Mouse (Mus musculus) cerebellum, postnatal 25 days (tissue): ENCODE data around the gene Ten1.

Experiments
- DNase-seq, 2 experiments: peaks; one replicate each; pipeline ENCODE4 v3.0.0; 2021; ENCODE audit warnings: mixed read lengths in 2 of 2

Ten1 gene

DNA sequence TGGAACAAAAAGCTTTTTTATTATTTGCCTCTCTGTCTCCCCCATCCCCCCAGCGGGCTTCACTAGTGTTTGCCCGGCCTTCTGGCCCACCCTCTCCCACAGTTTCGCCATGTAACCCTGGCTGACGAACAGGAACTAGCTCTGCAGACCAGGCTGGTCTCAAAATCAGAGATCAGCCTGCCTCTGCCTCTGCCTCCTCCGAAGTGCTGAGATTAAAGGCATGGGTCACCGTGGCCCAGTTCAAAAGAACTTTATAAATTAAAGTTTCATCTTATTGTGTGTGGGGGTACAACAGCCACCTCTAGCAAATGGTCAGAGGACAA lies 1.1 kb upstream of the Ten1 start:
- no peak for DNase-seq

DNA sequence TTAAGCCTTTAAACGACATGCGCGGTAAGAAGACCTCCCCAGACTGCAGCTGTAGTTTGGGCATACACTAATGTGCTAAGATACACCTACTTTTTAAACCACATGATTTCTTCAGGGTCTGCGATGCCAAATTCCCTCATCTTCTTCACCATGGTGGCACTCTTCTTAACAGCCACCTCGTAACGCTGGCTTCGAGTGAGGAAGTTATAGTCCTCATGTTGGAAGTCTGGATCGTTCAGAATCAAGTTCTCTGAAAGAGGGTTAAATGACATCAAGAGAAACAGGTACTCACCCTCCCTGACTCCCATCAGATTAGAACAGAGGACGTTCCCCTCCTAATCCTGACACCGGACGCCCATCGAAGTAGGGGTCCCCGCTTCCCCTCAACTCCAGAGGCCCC lies 523 bp upstream of the Ten1 start:
- no peak for DNase-seq

DNA sequence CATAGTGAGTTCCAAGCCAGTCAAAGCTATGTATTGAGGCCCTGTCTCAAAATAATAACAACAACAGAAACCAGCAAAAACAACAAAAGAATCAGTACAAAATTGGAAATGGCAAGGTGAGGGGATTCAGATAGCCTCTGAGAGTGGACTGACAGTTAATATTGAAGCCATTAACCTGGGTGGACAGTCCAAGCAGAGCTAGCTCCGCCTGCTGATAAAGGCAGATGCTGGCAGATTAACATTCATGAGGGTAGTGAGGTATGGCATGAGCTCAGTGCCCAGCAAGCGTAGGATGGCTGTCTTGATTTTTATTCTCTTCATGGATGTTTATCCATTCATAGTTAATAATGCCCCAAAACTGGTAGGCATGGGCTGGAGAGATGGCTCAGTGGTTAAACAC lies 2.5 kb downstream of the Ten1 start:
- no peak for DNase-seq

DNA sequence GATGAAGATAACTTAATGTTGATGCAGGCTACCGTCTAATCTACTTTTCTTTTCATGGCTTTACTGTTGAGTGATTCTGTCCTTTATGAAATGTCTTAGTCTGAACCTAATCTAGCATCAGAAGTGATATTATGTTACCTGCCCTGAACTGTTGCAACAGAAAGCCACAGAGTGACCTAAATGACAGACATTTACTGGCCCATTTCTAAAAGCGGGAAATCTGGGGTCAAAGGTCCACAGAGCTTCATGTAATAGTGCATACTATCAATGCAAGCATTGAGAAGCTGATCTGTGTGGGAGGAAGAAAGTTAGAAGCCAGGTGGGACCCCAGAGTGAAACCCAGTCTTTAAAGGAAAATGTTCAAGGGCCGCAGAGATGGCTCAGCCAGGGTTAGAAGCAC lies 4.5 kb downstream of the Ten1 start:
- no peak for DNase-seq

DNA sequence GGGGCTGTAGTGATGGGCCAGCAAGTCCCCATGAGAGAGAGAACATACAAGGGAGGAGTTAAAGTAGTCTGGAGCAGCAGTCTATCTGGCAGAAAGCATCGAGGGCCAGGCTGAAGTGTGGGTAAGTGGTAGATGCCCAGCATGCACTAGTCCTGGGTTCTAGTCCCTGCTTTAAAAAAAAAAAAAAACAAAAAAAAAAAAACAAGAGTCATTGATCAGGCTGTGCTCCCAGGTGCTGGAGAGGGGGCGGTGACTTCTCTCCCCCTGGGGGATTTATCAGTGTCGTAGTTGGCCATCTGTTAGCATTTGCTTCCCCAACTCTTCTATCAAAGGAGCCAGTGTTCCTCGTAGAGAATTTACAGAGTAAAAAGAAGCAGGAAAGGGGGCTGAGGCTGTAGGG lies 8.0 kb downstream of the Ten1 start:
- no peak for DNase-seq

DNA sequence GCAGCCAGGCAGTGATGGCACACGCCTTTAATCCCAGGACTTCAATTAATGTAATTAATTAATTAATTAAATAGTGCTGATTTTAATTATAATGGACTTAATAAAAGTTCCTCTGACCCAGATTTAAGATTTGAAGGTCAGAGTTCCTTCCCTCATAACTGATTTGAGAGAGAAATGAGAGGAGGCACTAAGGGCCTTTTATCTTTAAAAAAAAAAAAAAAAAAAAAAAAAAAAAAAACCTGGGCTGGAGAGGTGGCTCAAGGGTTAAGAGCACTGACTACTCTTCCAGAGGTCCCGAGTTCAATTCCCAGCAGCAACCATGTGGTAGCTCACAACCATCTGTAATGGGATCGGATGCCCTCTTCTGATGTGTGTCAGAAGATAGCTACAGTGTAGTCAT lies 10.0 kb downstream of the Ten1 start:
- DNase-seq, result no peak

DNA sequence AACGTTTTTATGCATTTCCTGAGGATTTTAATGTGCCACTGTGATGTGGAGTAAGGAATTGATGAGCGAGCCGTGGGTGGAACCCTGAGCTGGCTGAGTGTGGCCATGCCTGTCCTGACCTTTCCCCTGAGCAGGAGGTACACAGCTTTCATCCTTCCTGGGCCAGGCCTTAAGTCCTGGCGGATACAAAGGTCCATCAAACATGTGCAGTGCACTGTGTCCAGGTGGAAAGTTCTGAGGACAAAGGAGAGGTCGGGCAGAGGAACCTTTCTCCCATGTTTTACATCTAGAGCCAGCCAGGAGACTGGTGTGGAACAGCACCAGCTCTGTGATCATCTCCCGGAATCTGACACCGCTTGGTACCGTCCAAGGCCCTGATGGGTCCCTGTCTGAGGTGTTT lies 10.6 kb downstream of the Ten1 start:
- no peak for DNase-seq

DNA sequence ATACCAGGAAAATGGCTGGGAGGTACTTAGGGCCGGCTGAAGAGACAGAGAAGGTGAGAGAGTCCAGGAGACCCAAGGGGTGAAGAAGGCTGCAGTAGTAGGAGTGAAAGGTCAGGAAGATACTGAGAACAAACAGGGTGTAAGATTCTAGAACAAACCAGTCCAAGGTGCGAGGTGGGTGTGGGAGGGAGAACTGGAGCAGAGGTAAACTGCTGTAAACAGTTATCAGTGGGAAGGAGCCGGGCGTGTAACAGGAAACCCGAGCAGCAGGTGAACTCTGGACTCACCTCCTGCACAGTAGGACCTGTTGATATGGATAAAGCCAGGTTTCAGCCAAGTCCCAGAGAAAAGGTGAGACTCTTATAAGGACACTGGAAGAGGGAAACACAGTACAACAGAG lies 12.0 kb downstream of the Ten1 start:
- DNase-seq, result no peak

DNA sequence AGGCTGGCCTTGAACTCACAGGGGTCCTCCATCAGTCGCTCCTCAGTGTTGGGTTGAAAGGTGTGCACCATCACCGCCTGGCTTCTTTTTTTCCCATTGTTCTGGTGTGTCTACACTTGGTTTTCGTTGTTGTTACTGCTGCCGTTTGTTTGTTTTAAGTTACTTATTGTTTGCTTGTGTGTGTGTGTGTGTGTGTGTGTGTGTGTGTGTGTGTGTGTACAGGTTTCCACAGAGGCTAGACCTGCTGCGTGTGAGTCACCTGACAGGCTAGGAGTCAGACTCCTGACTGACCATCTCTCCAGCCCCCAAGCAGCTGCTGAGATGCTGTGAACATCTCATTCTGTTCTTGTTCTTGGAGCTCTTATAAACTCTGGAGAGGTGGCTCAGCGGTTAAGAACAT lies 14.2 kb downstream of the Ten1 start:
- DNase-seq, result no peak

DNA sequence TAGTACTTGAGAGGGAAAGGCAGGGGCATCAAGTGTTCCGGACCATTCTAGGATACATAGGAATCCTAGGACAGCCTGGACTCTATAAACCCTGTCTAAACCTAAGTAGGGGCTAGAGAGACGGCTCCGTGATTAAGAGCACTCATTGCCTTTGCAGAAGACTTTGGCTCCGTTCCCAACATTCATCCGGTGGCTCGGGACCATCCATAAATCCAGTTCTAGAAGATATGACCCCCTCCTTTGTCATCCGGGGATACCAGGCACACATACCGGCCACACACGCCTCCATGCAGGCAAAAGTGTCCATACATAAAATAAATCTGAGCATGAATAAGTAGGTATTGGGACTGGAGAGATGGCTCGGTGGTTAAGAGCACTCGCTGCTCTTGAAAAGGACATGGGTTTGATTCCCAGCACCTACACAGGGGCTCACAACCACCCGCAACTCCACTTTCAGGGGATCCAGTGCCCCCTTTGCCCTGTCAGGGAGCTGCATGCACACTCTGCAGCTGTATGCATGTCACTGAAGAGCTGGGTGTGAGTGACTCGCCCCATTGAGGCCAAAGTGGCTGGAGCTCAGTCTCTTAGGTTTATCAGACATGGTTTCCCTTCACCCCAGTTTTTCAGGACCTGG lies 15.3 kb downstream of the Ten1 start:
- DNase-seq, result no peak

DNA sequence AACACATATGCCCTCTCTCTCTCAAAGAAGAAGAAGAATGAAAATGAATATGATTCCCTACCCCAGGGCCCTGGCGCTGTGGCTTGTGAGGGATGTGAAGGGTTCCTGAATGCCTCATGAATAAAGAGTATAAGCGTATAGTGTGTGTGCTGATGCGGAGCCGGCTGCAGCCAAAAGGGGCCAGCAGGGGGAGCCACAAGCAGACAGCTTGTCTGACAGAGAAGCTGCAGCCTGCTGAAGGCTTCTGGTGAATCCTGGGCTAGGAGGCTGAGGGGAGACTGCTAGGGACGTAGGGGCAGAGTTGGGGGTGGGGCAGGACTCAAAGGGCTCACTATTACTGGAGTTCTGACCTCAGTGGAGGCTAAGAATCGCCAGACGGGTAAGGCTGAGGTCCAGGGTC lies 16.5 kb downstream of the Ten1 start:
- peak in 1 of 2 experiments; percentile 47 for DNase-seq

DNA sequence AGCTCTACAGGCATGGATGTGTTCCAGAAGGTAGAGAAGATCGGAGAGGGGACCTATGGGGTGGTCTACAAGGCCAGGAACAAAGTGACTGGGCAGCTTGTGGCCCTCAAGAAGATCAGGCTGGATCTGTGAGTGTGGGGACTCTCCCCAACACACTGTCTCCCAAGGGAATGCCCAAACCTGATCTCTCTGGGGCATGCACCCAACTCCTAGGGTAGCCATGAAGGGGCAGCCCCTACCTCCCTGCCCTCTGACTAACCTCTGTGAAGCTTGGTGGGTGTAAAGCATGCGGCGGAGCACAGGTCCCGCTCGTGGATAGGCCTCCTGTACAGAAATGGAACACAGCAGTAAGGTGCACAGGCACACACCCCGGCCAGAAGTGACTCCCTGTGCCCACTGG lies 17.3 kb downstream of the Ten1 start:
- DNase-seq, result no peak

DNA sequence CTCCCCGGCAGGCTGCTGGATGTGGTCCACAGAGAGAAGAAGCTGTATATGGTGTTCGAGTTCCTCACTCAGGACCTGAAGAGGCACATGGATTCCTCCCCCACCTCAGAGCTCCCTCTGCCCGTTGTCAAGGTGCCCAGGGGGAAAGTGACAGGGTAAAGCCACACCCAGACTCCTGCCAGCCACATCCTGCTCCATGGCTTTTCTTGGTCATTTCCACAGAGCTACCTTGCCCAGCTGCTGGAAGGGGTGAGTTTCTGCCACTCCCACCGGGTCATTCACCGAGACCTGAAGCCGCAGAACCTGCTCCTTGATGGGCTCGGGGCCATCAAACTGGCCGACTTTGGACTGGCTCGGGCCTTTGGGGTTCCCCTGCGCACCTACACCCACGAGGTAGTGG lies 17.9 kb downstream of the Ten1 start:
- no peak for DNase-seq

DNA sequence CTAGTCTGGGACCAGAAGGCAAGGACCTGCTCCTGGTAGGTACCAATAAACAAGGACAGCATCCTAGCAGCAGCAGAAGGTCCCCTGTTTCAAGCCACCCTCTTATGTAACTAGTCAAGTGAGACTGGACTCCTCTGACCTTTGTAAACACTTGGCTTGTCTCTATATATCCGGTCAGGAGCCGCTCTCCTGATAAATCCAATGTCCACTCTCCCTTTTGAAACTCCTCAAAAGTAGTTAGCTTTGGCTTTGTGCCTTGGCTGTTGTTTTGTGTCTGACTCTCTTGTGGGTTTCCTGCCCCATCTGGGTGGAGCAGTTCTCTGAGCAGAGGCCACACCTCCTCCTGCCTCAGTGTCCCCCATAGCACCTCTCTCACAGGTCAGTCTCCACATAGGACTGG lies 19.6 kb downstream of the Ten1 start:
- no peak for DNase-seq

DNA sequence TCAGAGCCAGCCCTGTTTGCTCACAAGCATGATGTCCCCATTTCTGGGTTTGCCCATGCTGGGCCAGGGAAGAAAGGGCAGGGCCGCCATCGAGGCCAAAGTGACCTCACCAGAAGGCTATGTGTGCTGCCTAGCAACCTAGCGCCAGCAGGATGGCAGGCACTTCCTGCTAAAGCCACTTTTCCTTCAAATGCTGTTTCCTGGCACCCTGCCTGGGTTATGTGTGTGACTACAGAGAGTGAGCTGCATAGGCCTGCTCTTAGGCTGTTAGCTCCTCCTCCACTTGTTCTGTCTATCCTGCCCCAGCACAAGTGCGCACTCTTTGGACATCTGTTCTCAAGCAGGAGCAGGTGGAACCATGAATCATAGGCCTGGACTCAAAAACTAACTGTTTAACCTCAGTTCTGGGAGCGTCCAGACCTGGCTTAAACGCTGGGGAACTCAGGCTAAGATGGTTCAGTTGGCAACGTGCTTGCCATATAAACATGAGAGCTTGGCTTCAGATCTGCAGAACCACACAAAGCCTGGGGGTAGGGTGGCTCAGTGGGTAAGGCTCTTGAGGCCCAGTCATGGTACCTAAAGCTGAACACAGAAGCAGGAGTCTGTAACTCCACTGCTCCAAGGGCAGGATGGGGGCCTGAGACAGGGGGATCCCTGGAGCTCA lies 20.2 kb downstream of the Ten1 start:
- DNase-seq, result peak; percentile 51 to 72

DNA sequence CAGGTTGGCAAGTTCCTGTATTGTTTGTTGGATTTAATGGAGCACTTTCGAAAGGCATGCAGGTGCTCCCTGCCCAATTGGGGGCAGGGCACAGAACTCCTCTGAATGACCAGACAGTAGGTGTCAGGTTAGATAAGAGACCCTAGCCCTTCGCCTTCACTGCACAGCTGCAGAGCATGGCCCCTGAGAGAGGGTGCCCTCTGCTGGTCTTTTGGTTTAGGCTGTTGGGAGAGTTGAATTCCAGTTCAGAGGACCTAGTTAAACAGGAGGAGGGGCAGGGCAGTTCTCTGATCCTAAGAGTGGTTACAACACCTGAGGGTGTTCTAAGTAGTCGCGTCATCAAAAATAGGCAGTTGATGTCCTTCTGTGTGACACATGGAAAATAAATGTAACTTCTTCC lies 21.2 kb downstream of the Ten1 start:
- DNase-seq, result peak; percentile 49 to 76

DNA sequence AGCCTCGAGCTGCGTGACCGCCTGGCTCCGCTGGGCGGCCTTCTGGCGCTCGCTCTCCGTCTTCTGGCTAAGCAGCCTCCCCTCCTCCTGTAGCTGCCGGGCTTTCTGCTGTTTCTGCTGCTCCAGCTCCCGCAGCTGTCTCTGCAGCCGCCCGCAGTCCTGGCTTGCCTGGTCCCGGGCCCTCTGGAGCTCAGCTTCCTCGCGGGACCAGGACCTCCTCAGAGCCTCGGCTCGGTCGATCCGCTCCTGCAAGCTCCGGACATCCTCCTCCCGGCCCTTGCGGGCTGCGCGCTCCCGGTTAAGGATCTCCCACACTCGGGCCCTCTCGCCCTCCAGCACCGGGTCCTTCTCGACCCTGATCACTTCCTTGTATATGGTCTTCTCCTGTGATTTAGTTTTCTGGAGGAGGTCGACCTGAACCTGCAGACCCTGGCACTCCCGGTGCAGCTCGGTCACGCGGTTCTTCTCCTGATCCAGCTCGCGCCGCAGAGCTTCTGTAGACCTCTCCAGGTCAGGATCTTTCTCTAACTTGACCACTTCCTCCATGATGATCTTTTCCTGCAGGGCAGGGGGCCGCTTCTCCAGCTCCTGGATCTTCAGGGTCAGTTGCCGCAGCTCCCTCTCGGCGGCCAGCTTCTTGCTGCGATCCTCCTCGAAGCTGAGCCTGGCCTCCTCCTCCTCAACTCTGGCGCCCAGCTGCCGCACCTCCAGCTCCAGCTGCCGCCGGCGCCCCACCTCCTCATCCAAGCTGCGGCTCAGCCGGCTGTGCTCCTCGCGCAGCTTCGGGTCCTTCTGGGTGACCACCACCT lies 23.5 kb downstream of the Ten1 start:
- DNase-seq, result no peak

DNA sequence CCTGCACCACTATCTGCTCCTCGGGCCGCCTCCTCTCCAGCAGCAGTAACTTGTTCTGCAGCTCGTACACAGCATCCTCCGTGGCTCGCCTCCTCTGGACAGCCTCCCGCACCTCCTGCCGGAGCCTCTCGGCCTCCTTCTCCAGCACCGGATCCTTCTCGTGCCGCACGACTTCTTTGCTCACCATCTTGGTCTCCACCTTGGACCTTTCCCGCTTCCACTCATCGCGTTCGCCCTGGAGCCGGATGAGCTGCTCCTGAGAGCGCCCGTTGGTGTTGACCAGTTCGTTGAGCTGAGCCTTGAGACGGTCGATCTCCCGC lies 24.0 kb downstream of the Ten1 start:
- no peak for DNase-seq

DNA sequence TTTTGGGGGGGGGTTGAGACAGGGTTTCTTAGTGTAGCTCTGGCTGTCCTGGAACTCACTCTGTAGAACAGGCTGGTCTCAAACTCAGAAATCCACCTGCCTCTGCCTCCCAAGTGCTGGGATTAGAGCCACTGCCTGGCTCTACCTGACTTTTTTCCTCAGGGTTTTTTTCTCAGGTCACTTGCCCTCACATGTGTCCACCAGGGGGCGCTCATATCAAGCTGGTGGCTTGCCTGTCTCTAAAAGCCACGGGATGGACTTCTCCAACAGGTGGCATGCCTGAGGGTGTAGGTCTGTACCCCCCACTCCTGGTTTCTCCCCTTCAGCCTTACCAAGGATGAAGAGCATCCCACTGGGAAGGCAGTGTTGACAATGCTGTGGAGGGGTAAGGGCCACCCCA lies 27.8 kb downstream of the Ten1 start:
- DNase-seq, result peak; percentile 83 to 91

DNA sequence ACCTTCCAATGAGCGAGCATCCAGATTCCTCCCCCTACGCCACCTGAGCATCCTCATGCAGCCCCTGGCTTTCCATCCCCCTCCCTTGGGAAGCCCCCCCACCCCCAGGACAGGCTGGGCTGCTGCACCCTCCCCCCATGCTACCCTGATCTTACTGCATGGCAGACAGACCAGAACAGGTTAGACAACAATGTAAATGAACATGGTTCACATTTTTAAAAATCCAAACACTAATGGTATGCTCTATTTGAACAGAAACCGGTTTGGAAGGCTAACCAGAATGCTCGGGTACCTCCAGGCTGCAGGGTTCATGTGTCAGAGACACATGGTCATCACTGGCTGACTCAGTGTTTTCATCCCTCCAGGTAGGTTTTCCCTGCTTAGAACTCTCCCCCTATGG lies 30.0 kb downstream of the Ten1 start:
- DNase-seq, result no peak

DNA sequence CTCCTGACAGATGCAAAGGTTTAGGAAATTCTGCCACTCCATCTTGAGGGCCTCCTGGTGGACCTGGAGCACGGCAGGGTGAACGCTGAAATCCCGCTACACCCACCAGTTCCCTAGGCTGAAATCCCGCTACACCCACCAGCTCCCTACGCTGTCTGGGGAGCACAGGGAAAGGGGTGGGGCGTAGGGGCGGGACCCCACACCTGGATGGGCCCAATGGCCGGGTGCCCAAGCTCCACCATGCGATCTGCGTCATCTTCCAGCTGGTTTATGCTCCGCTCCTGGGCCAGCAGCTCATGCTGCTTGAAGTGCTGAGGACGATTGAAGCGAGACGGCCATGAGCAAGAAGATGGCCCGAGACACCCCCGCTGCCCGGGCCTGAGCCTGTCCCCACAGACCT lies 33.8 kb downstream of the Ten1 start:
- no peak for DNase-seq

DNA sequence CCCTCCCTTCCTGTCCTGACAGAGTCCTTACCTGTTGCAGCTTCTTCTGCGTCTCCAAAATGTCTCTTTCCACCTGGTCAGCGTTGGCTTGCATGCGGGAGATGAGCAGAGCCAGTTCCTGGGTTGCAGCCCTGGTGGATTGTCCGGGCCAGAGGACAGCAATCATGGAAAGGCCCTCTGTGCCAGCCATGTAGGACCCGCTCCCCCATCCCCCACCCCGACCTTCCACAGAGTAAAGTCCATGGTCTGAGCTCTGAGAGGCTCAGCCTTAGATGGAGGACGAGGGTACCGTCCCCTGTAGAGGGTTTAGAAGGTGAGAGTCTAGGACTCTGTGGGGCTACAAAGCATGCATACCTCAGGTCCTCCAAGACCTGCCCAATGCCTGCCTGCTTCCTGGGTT lies 36.2 kb downstream of the Ten1 start:
- DNase-seq, result no peak

DNA sequence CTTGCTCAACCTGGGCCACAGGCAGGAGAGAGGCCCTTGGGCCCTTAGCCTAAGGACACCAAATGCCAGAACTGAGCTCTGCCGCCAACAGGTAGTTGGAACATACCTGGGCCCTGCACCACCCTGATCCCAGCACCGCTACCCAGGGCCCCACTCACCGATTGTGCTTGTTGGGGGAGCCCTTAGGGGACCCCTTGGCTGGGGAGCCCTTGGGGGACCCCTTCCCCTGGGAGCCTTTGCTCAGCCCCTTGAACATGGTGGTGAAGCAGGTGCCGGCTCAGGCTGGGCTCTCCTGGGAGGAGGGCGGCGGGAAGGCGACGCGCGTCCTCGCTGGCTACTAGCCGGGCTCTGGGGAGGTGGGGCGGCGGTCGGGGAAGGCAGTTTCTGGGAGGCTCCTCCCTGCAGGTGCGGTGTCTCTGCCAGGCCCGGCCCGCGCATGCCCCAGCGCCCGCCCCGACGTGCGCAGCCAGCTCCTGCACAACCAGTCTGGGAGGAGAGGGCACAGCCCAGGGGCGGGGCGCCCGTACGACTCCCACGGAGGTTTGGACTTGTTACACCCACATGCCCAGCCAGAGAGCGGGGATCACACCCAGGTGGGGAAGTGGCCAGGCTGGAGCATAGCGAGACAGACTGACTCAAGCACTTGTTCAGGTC lies 39.2 kb downstream of the Ten1 start, which contains the start of gene Evpl:
Gene Evpl (minus strand): TSS at position 336 of the 654 bp plus-strand sequence.
- no peak for DNase-seq

DNA sequence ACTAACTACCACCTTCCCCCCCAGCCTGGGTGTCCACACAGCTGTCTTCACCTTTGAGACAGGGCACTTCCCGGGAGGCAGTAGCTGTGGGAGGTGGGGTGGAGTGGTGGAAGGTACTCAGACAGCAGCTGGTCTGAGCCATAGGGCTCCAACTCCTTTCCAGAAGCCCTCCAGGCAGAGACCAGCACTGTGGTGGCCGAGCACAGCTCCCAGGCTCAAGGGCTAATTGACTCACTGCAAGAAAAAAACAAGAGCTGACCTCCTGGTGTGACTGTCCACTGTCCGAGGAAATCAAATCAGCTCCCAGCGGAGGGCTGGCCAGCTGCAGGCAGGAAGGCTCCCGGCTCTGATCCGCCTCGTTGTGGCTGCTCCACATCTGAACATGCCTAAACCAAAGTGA lies 41.1 kb downstream of the Ten1 start:
- DNase-seq, result no peak
